7 mouse cellular contexts compared by ENCODE assay signal in the genomic region with DNA sequence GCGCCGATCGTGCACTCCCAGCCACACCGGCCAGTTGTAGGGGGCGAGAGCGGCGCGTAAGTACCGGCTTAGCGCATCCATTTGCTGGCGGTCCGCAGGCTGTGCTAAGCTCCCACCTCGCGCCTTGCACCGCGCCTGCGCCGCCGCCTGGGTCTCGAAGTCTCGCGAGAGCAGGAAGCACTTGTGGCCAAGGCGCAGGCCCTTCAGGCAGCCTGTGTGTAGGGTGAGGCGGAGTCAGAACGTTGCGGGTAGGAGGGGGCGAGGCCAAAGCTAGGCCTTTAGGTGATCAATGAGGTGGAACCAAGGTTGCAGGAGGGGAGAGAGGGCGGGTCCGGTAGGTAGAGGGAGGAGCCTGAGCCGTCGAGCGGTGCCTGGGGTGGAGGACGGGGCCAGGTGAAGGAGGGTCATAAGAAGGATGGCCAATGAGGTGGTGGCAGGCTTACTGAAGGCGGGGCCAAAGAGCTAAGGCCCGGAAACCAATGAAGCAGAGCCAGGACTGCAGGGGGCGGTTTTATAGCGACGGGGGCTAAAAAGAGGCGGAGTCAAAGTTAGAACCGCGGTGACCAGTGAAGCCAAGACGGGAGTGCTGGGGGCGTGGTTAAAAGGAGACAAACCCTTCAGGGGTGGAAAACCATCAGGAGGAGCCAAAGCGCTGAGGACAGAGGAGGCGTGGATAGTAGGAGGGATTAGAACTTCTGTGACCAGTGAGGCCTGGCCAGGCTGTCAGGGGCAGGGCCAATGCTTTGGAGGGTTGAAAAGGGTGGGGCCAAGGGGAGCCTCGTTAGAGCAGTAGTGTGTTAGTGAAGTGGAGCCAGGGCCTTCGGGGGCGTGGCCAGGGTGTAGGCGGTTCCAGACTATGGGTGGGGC. TPM values are rescaled to one million over a fixed set of nuclear protein-coding genes. Genes with fewer than 3 reads are reported as not detected.
A peak's percentile ranks its signal among the peaks of the same experiment; 100 is the strongest.
DNase-seq lines count a peak whose midpoint lies in the region; ATAC-seq and TF ChIP-seq lines count a peak whose summit lies in the region.

No protein-coding gene starts in this region.

- H3K9ac ChIP-seq in intestine, postnatal 0 days (ENCODE audit: low read depth, low read length) = peak overlapping the region; percentile 73
- H3K9ac ChIP-seq in midbrain, embryonic 12.5 days (replicated peaks) = peak overlapping the region; percentile 76

- peak; percentile 75 for TF ChIP-seq POLR2A in small intestine, adult 2 months (IDR thresholded peaks at IDR 0.05; ENCODE audit: low read depth, low read length)

- H3K27ac ChIP-seq in embryonic facial prominence, embryonic 10.5 days (replicated peaks) = peak overlapping the region; percentile 96
- peak overlapping the region; percentile 82 for H3K27ac ChIP-seq in intestine, postnatal 0 days (ENCODE audit: low read depth, low read length)
- H3K27ac ChIP-seq in midbrain, embryonic 12.5 days (replicated peaks) = peak overlapping the region; percentile 92
- peak overlapping the region; percentile 79 for H3K27ac ChIP-seq in small intestine, adult 2 months (ENCODE audit: insufficient read depth, low read depth, low read length)

- WGBS in embryonic facial prominence, embryonic 10.5 days = under 1% methylated on average over 49 of the region's 49 CpGs
- 1% methylated on average over 48 of the region's 49 CpGs for whole genome bisulfite sequencing in intestine, postnatal 0 days
- WGBS in midbrain, embryonic 12.5 days = under 1% methylated on average over 47 of the region's 49 CpGs
- under 1% methylated on average over 49 of the region's 49 CpGs for WGBS in small intestine, adult 2 months

- peak; percentile 40 for TF ChIP-seq CTCF in intestine, postnatal 0 days (IDR thresholded peaks at IDR 0.05; ENCODE audit: low read depth)
- TF ChIP-seq CTCF in small intestine, adult 2 months (IDR thresholded peaks at IDR 0.05; ENCODE audit: extremely low read depth, insufficient read length, insufficient replicate concordance, low read depth, low read length) = no peak

- intact Hi-C loops in left cerebral cortex, postnatal 4 days (cut with DNase I) = no loop called here

- no peaks in the 10 kb centered on the region for H3K9me3 ChIP-seq in embryonic facial prominence, embryonic 10.5 days
- H3K9me3 ChIP-seq in intestine, postnatal 0 days (ENCODE audit: control insufficient read depth) = no peaks in the 10 kb centered on the region
- H3K9me3 ChIP-seq in midbrain, embryonic 12.5 days = no peaks in the 10 kb centered on the region

- peak overlapping the region; percentile 79 for H3K4me2 ChIP-seq in intestine, postnatal 0 days (replicated peaks; ENCODE audit: low read depth)
- peak overlapping the region; percentile 78 for H3K4me2 ChIP-seq in midbrain, embryonic 12.5 days (replicated peaks)

- no peaks in the 10 kb centered on the region for H3K36me3 ChIP-seq in embryonic facial prominence, embryonic 10.5 days (replicated peaks)
- no peaks in the 10 kb centered on the region for H3K36me3 ChIP-seq in intestine, postnatal 0 days (ENCODE audit: control insufficient read depth, insufficient read depth)
- H3K36me3 ChIP-seq in midbrain, embryonic 12.5 days = no peaks in the 10 kb centered on the region
- H3K36me3 ChIP-seq in small intestine, adult 2 months (ENCODE audit: control insufficient read depth, insufficient read depth, low read length) = no peaks in the 10 kb centered on the region

- H3K4me3 ChIP-seq in embryonic facial prominence, embryonic 10.5 days = peak overlapping the region; percentile 78
- H3K4me3 ChIP-seq in intestine, postnatal 0 days (ENCODE audit: low read depth, low read length) = peak overlapping the region; percentile 53
- H3K4me3 ChIP-seq in midbrain, embryonic 12.5 days = peak overlapping the region; percentile 57
- peak overlapping the region; percentile 84 for H3K4me3 ChIP-seq in small intestine, adult 2 months (ENCODE audit: low read depth, low read length)

- ATAC-seq in intestine, postnatal 0 days = peak; percentile 96
- peak; percentile 94 for ATAC-seq in midbrain, embryonic 12.5 days (ENCODE audit: low FRiP score, low read depth)

- H3K27me3 ChIP-seq in embryonic facial prominence, embryonic 10.5 days (replicated peaks; ENCODE audit: low read depth, poor library complexity, severe bottlenecking) = peaks cover 38% of the 10 kb centered on the region
- H3K27me3 ChIP-seq in intestine, postnatal 0 days (replicated peaks; ENCODE audit: control insufficient read depth, insufficient read depth, low read length) = peaks cover 7% of the 10 kb centered on the region
- peaks cover 30% of the 10 kb centered on the region for H3K27me3 ChIP-seq in midbrain, embryonic 12.5 days
- peaks cover 2% of the 10 kb centered on the region for H3K27me3 ChIP-seq in small intestine, adult 2 months (ENCODE audit: control insufficient read depth, insufficient read depth, low read length)

- peaks cover 34% of the 10 kb centered on the region for H3K4me1 ChIP-seq in embryonic facial prominence, embryonic 10.5 days
- H3K4me1 ChIP-seq in intestine, postnatal 0 days (replicated peaks; ENCODE audit: control insufficient read depth, insufficient read depth, low read length) = peaks cover 4% of the 10 kb centered on the region
- H3K4me1 ChIP-seq in midbrain, embryonic 12.5 days = peaks cover 20% of the 10 kb centered on the region
- H3K4me1 ChIP-seq in small intestine, adult 2 months (ENCODE audit: control insufficient read depth, insufficient read depth, insufficient read length, low read length) = peaks cover 6% of the 10 kb centered on the region

- DNase-seq in adrenal gland, postnatal 10 days = peak; percentile 96
- DNase-seq in embryonic facial prominence, embryonic 10.5 days (ENCODE audit: low spot score) = peak; percentile 99
- DNase-seq in gonadal fat pad, adult 2 months (ENCODE audit: low read depth) = peak; percentile 97
- peak; percentile 98 for DNase-seq in left cerebral cortex, postnatal 4 days

RNA-seq across cellular contexts. Expression of a gene that starts 1.7 kb away (rescaled TPM):
- 1 to 10 TPM; 4.2 to 5.4 TPM for total RNA-seq in adrenal gland, postnatal 10 days (2021)
- 1.5 and 1.8 TPM in 2 replicates for polyA plus RNA-seq in embryonic facial prominence, embryonic 10.5 days (2016; fragmentation: Nextera tagmentation; extraction: Ambion mirVana)
- polyA plus RNA-seq in gonadal fat pad, adult 2 months (2012; rRNA removed) = 12.4 and 13.8 TPM in 2 replicates
- polyA plus RNA-seq in intestine, postnatal 0 days (2015; fragmentation: Nextera tagmentation; extraction: Ambion mirVana) = 3.5 and 3.8 TPM in 2 replicates
- total RNA-seq in left cerebral cortex, postnatal 4 days (2021) = 1 to 10 TPM; 2.5 to 2.8 TPM
- 2.5 and 2.6 TPM in 2 replicates for polyA plus RNA-seq in midbrain, embryonic 12.5 days (2016; fragmentation: Nextera tagmentation; extraction: Ambion mirVana)
- 0.82 and 1.3 TPM in 2 replicates for polyA plus RNA-seq in small intestine, adult 2 months (2012; rRNA removed)

RNA-seq across cellular contexts. Expression of a gene that starts 5.0 kb away (rescaled TPM):
- total RNA-seq in adrenal gland, postnatal 10 days (2021) = 1 to 10 TPM; 4.3 to 6.3 TPM
- 0.80 and 0.97 TPM in 2 replicates for polyA plus RNA-seq in embryonic facial prominence, embryonic 10.5 days (2016; fragmentation: Nextera tagmentation; extraction: Ambion mirVana)
- polyA plus RNA-seq in gonadal fat pad, adult 2 months (2012; rRNA removed) = 0.31 and 0.33 TPM in 2 replicates
- polyA plus RNA-seq in intestine, postnatal 0 days (2015; fragmentation: Nextera tagmentation; extraction: Ambion mirVana) = 0.39 and 0.44 TPM in 2 replicates
- 100 to 1,000 TPM; 299 to 336 TPM for total RNA-seq in left cerebral cortex, postnatal 4 days (2021)
- polyA plus RNA-seq in midbrain, embryonic 12.5 days (2016; fragmentation: Nextera tagmentation; extraction: Ambion mirVana) = 8.5 and 11.4 TPM in 2 replicates
- 0.81 and 2.1 TPM in 2 replicates for polyA plus RNA-seq in small intestine, adult 2 months (2012; rRNA removed)

RNA-seq across cellular contexts. Expression of a gene that starts 43.8 kb away (rescaled TPM):
- not detected for total RNA-seq in adrenal gland, postnatal 10 days (2021)
- not detected in 2 replicates for polyA plus RNA-seq in embryonic facial prominence, embryonic 10.5 days (2016; fragmentation: Nextera tagmentation; extraction: Ambion mirVana)
- polyA plus RNA-seq in gonadal fat pad, adult 2 months (2012; rRNA removed) = 16.9 and 20.7 TPM in 2 replicates
- not detected in 2 replicates for polyA plus RNA-seq in intestine, postnatal 0 days (2015; fragmentation: Nextera tagmentation; extraction: Ambion mirVana)
- not detected for total RNA-seq in left cerebral cortex, postnatal 4 days (2021)
- not detected in 2 replicates for polyA plus RNA-seq in midbrain, embryonic 12.5 days (2016; fragmentation: Nextera tagmentation; extraction: Ambion mirVana)
- not detected in 2 replicates for polyA plus RNA-seq in small intestine, adult 2 months (2012; rRNA removed)

RNA-seq across cellular contexts. Expression of a gene that starts 47.8 kb away (rescaled TPM):
- total RNA-seq in adrenal gland, postnatal 10 days (2021) = not detected
- 0.16 TPM in 1 of 2 replicates, not detected in the other for polyA plus RNA-seq in embryonic facial prominence, embryonic 10.5 days (2016; fragmentation: Nextera tagmentation; extraction: Ambion mirVana)
- 0.16 TPM in 1 of 2 replicates, not detected in the other for polyA plus RNA-seq in gonadal fat pad, adult 2 months (2012; rRNA removed)
- not detected in 2 replicates for polyA plus RNA-seq in intestine, postnatal 0 days (2015; fragmentation: Nextera tagmentation; extraction: Ambion mirVana)
- not detected for total RNA-seq in left cerebral cortex, postnatal 4 days (2021)
- 0.18 TPM in 2 replicates for polyA plus RNA-seq in midbrain, embryonic 12.5 days (2016; fragmentation: Nextera tagmentation; extraction: Ambion mirVana)
- not detected in 2 replicates for polyA plus RNA-seq in small intestine, adult 2 months (2012; rRNA removed)

RNA-seq across cellular contexts. Expression of a gene that starts 58.5 kb away (rescaled TPM):
- 100 to 1,000 TPM in 1 of 2 experiments, 10 to 100 TPM in 1; 92.1 to 104 TPM for total RNA-seq in adrenal gland, postnatal 10 days (2021)
- 197 and 214 TPM in 2 replicates for polyA plus RNA-seq in embryonic facial prominence, embryonic 10.5 days (2016; fragmentation: Nextera tagmentation; extraction: Ambion mirVana)
- polyA plus RNA-seq in gonadal fat pad, adult 2 months (2012; rRNA removed) = 107 and 113 TPM in 2 replicates
- 40.3 and 42.3 TPM in 2 replicates for polyA plus RNA-seq in intestine, postnatal 0 days (2015; fragmentation: Nextera tagmentation; extraction: Ambion mirVana)
- 100 to 1,000 TPM; 169 to 191 TPM for total RNA-seq in left cerebral cortex, postnatal 4 days (2021)
- polyA plus RNA-seq in midbrain, embryonic 12.5 days (2016; fragmentation: Nextera tagmentation; extraction: Ambion mirVana) = 174 and 194 TPM in 2 replicates
- polyA plus RNA-seq in small intestine, adult 2 months (2012; rRNA removed) = 43.4 and 66.3 TPM in 2 replicates

Comparison
In these comparisons a context has a peak if more than half of its experiments do, and no peak if none do; other contexts are left out.
1. Peak in every context shown above with its lines: DNase-seq, ATAC-seq, H3K4me3 ChIP-seq and H3K27ac ChIP-seq.
2. RNA of a gene that starts 43.8 kb away (polyA plus RNA-seq): 16.9 to 20.7 TPM in gonadal fat pad, adult 2 months; not detected in midbrain, embryonic 12.5 days, not detected in embryonic facial prominence, embryonic 10.5 days, not detected in intestine, postnatal 0 days and not detected in small intestine, adult 2 months; every median in the first group is over 10 times any median in the second.